Comparison of ENCODE assay signal across 24 mouse cellular contexts in the genomic region with DNA sequence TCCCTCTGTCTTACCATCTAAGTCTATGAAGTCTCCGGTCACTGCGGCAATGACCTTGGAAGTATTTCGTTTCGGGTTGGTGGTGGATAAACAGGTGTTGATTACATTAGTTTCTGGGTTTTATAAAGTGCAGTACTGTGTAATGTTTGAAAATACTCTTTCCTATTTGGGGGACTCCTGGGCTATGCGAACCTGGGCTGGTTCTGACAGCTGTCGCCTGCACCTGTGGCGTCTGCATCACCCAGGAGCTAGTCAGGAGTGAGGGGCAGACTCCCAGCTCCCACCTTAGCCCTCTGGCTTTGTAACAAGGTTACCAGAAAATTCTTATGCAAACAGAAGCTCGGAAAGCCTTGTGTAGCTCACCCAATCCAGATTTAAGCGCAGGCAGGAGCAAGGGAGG.
DNase-seq lines count a peak whose midpoint lies in the region; ATAC-seq lines count a peak whose summit lies in the region.
"Had no signal": no experiment of that assay in that cellular context is flagged by ENCODE, and none has a peak within 500 bp of the region (broad histone marks: within the 10 kb centered on the region; RNA-seq: fewer than 3 reads in every experiment).

No protein-coding gene starts in this region.

- DNase-seq in heart, adult 11 months = peak; percentile 61
- DNase-seq in heart, adult 18-20 months = no peak
- no peak for DNase-seq in heart, postnatal 4 days
- DNase-seq in testis, postnatal 14 days (ENCODE audit: low spot score) = peak; percentile 19
- DNase-seq in spleen, adult 18-20 months = no peak
- DNase-seq: adrenal gland, adult 8-10 months; adrenal gland, postnatal 25 days; cerebellum, adult 18-20 months; cerebellum, adult 9-10 months; cerebellum, postnatal 14 days; gastrocnemius, postnatal 10 days; gastrocnemius, postnatal 36 days; heart, postnatal 36 days had no signal

- no peaks in the 10 kb centered on the region for H3K9me3 ChIP-seq in heart, embryonic 12.5 days (replicated peaks)
- no peaks in the 10 kb centered on the region for H3K9me3 ChIP-seq in neural tube, embryonic 14.5 days (ENCODE audit: control insufficient read depth, low read length)
- H3K9me3 ChIP-seq in neural tube, embryonic 15.5 days (replicated peaks) = no peaks in the 10 kb centered on the region
- H3K9me3 ChIP-seq: forebrain, embryonic 10.5 days; forebrain, embryonic 13.5 days had no signal

- H3K4me1 ChIP-seq in heart, embryonic 12.5 days (replicated peaks) = peaks cover 19% of the 10 kb centered on the region
- peaks cover 8% of the 10 kb centered on the region; the same call in 1 of the 2 replicates for H3K4me1 ChIP-seq in neural tube, embryonic 14.5 days (ENCODE audit: control insufficient read depth, insufficient read depth, low read length)
- H3K4me1 ChIP-seq in neural tube, embryonic 15.5 days = peaks cover 16% of the 10 kb centered on the region

- 75% methylated on average over 9 of the region's 9 CpGs for WGBS in heart, embryonic 12.5 days
- WGBS in neural tube, embryonic 14.5 days = 93% methylated on average over 9 of the region's 9 CpGs
- WGBS in neural tube, embryonic 15.5 days = 87% methylated on average over 9 of the region's 9 CpGs

- no peak overlapping the region for H3K4me3 ChIP-seq in heart, embryonic 12.5 days
- no peak overlapping the region for H3K4me3 ChIP-seq in neural tube, embryonic 14.5 days (ENCODE audit: low read depth, low read length)
- H3K4me3 ChIP-seq in neural tube, embryonic 15.5 days (replicated peaks) = no peak overlapping the region
- H3K4me3 ChIP-seq: forebrain, embryonic 10.5 days; forebrain, embryonic 13.5 days had no signal

- H3K4me2 ChIP-seq in heart, embryonic 12.5 days = no peak overlapping the region
- H3K4me2 ChIP-seq in neural tube, embryonic 14.5 days (ENCODE audit: low read depth, low read length) = no peak overlapping the region
- no peak overlapping the region for H3K4me2 ChIP-seq in neural tube, embryonic 15.5 days
- H3K4me2 ChIP-seq: forebrain, embryonic 13.5 days; hindbrain, embryonic 14.5 days had no signal

- no peaks in the 10 kb centered on the region for H3K27me3 ChIP-seq in heart, embryonic 12.5 days (replicated peaks)
- no peaks in the 10 kb centered on the region for H3K27me3 ChIP-seq in neural tube, embryonic 14.5 days (ENCODE audit: control insufficient read depth, insufficient read depth, low read length)
- H3K27me3 ChIP-seq in neural tube, embryonic 15.5 days (replicated peaks) = no peaks in the 10 kb centered on the region
- H3K27me3 ChIP-seq: forebrain, embryonic 13.5 days had no signal

- H3K27ac ChIP-seq in heart, embryonic 12.5 days (ENCODE audit: poor library complexity, severe bottlenecking) = peak overlapping the region; percentile 34; the same call in 1 of the 2 replicates
- H3K27ac ChIP-seq in neural tube, embryonic 14.5 days (ENCODE audit: low read depth, low read length) = no peak overlapping the region
- no peak overlapping the region for H3K27ac ChIP-seq in neural tube, embryonic 15.5 days (replicated peaks)
- H3K27ac ChIP-seq: forebrain, embryonic 10.5 days; forebrain, embryonic 13.5 days; hindbrain, embryonic 14.5 days; hindbrain, postnatal 0 days had no signal

- H3K36me3 ChIP-seq in heart, embryonic 12.5 days = no peaks in the 10 kb centered on the region
- no peaks in the 10 kb centered on the region for H3K36me3 ChIP-seq in neural tube, embryonic 14.5 days (ENCODE audit: control insufficient read depth, insufficient read depth, low read length)
- no peaks in the 10 kb centered on the region for H3K36me3 ChIP-seq in neural tube, embryonic 15.5 days
- H3K36me3 ChIP-seq: forebrain, embryonic 10.5 days had no signal

- no peak for ATAC-seq in heart, embryonic 12.5 days (ENCODE audit: insufficient number of reproducible peaks, low FRiP score)
- ATAC-seq in neural tube, embryonic 14.5 days (ENCODE audit: low read depth) = no peak
- ATAC-seq in neural tube, embryonic 15.5 days (ENCODE audit: low FRiP score) = no peak
- ATAC-seq: activated CD4-positive, CD25-positive, alpha-beta regulatory T cell, adult 4 months; forebrain, embryonic 13.5 days; forebrain, embryonic 16.5 days; hindbrain, postnatal 0 days; inflammation-experienced regulatory T-cells, adult 6 months; intestine, postnatal 0 days had no signal

- H3K9ac ChIP-seq in heart, embryonic 12.5 days = no peak overlapping the region
- H3K9ac ChIP-seq in neural tube, embryonic 14.5 days (replicated peaks; ENCODE audit: low read depth, low read length) = 0 out of 2 replicates have a peak overlapping the region, but pooled peaks have one; percentile 7
- no peak overlapping the region for H3K9ac ChIP-seq in neural tube, embryonic 15.5 days (replicated peaks)
- H3K9ac ChIP-seq: forebrain, embryonic 13.5 days; hindbrain, embryonic 14.5 days had no signal

Comparison
In these comparisons a context has a peak if more than half of its experiments do, and no peak if none do; other contexts are left out.
1. DNase-seq: peak in heart, adult 11 months (single experiment) and testis, postnatal 14 days (single experiment); none in heart, adult 18-20 months (0 of 2), heart, postnatal 4 days (single experiment) and spleen, adult 18-20 months (0 of 2).